Mouse (Mus musculus) mesoderm, embryonic 11.5 days (tissue): ENCODE measurements around the gene Atpaf2.
A peak's percentile ranks its signal among the peaks of the same experiment; 100 is the strongest.

Source experiments
- DNase-seq: peaks from one replicate; pipeline ENCODE4 v3.0.0-alpha.2; 2012; ENCODE audit warnings: low read depth, low spot score

Gene Atpaf2

DNA sequence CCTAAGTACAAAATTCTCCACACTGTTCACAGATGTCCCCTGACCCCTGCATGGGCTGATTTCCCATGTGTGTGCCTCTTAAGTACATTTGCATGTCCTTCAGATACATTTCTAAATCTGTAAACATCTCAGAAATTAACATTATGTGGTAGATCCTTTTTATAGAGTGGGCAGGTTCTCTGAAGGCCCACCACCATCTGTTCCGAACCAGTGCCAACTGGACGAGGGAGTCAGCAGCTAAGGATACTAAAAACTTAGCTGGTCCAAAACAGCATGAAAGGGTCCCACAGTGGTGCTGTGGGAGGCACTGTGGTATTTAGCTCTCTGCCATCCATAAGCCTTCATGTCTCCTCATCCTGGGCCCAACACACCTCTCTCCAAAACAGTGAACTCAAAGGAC is 21.1 kb downstream of the Atpaf2 start:
- DNase-seq = no peak

DNA sequence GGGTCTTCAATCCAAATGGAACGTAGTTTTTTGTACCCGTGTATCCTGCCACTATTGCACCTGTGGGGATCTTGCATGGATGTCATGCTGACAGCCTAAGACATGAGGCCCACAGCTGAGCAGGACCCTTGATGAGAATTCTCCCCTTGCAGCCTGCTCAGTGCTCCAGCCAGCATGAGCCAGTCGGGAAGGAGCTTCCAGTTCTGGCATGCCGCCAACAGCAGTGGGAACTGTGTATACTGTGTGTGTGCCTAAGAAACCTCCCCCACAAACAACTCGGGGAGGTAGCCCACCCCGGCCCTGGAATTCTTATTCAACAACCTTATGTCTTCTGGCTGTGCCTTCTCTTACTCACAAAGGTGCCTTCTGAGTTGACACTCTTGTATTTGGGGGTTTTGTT is 21.7 kb downstream of the Atpaf2 start:
- peak; percentile 12 for DNase-seq

DNA sequence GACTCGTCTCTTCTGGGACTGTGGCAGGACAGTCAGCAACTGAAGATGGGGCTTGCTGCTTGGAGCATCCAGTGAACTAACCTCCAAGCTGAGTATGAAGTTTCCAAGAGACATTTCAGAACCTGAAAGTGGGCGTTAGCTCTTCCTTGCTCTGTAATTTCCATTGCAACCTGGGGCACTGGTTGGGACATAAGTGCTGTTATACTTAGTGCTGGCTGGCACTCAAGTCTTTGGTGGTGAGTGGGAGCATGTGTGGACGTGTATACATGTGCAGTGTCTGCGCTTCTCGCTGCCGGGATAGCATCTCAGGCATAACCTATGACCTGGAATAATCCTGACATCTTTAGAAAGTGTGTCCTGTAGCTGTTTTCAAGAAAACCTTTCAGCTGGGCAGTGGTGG is 26.9 kb downstream of the Atpaf2 start:
- no peak for DNase-seq

DNA sequence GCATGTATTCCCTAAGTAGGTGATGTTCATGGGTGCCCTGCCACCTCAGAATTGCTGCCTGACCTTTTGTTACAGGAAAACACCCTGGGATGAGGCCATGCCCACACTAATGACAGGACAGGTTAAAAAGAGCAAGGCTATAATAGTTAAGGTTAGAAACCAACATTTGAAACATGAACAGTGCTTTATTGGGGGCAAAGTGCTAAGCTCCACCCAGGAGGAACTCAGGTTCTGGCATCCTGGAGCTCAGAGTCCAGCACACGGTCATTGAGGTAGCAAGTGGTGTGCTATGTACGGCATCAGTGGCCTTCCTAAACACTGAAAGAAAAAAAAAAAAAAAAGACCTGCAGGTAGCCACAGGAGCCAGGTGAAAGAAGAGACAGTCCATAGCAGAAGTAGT is 30.3 kb downstream of the Atpaf2 start:
- no peak for DNase-seq

DNA sequence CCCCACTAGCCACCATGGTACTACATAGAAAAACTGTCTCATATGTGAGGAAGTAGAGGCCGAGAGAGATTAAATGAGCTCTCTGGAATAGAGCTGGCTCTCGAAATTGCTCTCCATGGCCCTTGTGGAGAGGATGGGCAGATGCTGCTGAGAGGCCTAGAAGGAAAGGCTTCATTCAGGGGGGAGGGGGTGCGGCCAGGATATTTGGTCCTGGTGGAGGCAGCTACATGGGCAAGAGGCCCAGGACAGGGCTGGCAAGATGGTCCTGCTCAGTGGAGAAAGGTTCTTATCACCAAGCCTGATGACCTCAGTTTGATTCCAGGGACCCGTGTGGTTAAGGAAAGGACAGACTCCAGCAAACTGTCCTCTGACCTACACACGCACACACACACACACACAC is 32.3 kb downstream of the Atpaf2 start:
- DNase-seq = no peak

DNA sequence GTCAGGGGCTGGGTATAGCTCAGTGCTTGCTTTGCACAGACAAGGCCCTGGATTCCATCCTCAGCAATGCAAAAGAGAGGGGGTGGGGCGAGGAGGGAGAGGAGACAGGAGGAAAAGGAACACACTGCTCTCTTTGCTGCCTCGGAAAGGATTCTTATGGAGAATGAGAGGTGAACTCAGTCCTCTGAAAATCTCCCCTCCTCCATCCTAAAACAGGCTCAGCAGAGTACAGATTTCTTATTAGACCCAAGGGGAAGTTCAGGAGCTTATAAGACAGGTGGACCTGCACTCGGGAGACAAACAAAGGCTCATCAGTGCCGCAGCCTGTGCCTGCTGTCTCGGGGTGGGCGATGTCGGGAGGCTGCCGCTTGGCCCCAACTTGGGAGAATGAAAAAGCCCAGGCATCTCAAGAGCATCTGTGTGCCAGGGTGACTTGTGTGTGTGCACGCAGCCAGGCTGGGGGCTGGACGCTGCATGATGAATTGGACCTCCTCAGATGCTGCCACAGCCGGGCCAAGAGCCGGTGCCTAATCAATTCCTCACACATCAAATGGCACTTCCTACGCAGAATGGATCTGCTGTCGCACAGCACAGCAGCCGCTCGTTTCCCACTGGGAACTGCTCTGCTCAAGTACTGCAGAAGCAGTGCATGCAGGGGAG is 33.4 kb downstream of the Atpaf2 start:
- peak; percentile 61 for DNase-seq

DNA sequence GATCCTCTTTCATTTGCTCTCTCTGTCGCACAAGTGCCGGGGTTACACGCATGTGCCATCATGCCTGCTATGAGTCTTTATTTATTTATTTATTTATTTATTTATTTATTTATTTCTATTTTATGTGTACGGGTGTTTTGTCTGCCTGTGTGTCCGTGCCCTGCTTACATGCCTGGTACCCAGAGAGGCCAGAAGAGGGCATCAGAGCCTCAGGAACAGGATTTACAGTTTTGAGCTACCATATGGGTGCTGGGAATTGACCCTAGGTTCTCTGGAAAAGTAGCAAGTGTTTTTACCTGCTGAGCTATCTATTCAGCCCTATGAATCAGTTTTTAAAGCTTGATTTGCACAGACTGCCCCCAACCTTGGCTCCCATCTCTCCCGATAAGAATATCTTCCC is 34.7 kb downstream of the Atpaf2 start:
- no peak for DNase-seq

DNA sequence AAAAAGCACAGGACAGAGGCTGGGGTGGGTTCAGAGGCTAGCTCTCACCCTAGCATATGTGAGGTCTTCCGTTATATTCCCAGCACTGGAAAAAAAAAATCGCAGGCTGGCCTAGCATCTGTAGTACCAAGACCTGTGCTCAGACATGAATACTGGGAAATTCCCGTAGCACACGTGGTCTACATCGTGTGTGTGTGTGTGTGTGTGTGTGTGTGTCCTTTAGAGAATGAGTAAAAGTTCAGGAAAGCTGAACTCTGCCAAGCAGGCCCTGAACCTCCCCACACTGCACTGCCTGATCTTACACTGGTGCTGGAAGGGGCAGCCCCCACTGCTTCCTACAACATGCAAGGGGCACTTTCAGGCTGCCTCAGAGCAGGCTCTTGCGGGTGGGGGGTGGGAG is 43.8 kb downstream of the Atpaf2 start:
- DNase-seq = no peak

DNA sequence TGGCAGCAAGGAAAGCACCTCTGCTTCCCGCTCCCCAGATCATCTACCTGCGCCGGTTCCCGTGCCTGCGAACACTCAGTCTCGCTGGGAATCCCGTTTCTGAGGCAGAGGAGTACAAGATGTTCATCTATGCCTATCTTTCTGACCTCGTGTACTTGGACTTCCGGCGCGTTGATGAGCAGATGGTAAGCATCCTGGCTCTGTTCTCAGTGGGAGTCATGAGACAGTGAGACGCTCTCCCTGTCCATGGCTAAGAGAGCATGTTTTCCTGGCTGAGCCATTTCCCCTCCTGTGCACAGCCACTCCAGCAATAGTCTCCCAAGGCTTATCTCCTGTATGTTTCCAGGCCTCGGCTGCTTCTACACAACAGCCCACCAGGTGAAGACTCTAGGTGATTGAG is 47.8 kb downstream of the Atpaf2 start:
- no peak for DNase-seq

DNA sequence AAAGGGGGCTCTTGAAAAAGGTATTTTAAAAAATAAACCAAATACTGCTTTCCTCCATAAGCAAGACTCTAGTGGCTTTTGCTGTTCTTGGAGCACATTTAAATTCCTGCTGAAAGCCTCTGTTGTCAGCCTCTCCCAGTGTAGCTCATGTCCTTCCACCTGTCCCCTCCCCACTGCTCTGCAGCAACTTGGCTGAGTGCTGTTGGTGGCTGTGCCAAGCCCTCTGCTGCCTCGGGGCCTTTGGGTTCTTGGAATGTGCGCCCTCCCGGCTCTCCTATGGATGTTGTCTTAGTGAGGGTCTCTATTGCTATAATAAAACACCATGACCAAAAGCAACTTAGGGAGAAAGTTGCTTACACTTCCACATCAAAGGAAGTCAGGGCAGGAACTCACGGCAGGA is 48.8 kb downstream of the Atpaf2 start:
- no peak for DNase-seq

DNA sequence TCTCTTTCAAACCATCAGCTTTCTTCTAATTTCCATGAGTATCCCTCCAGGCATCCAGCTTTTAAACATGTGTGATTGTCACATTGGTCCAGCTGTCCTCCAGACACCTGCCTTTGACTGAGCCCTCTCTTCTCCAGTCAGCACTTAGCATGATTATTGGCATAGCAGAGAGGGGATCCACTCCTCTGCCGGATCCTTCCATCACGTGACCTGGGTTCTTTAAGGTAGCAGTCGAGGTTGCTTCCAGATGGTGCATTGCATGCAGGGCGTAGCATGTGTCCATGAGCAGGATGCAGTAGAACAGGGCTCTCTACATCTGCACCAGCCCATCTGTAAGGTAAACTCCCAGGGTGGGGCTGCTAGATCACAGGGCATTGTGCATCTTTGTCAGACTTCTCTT is 49.3 kb downstream of the Atpaf2 start:
- DNase-seq = no peak

DNA sequence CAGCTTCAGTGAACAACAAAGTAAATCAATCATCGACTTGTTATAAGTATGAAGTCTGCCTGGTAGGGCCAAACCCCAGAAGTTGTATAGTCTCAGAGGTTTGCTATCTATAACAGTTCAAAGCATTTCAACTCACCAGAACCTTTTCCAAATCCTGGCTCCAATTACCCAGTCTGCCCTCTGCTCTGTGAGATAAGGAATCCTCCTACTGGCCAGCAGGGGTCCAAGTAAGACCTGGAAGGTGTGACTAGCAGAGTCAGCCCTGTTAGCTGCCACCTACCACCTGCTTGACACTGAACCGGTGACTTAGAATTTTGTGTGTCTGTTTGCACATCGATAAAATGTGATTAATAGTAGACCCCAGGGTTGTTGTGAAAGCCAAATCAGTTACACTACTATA is 51.0 kb downstream of the Atpaf2 start:
- DNase-seq = no peak

DNA sequence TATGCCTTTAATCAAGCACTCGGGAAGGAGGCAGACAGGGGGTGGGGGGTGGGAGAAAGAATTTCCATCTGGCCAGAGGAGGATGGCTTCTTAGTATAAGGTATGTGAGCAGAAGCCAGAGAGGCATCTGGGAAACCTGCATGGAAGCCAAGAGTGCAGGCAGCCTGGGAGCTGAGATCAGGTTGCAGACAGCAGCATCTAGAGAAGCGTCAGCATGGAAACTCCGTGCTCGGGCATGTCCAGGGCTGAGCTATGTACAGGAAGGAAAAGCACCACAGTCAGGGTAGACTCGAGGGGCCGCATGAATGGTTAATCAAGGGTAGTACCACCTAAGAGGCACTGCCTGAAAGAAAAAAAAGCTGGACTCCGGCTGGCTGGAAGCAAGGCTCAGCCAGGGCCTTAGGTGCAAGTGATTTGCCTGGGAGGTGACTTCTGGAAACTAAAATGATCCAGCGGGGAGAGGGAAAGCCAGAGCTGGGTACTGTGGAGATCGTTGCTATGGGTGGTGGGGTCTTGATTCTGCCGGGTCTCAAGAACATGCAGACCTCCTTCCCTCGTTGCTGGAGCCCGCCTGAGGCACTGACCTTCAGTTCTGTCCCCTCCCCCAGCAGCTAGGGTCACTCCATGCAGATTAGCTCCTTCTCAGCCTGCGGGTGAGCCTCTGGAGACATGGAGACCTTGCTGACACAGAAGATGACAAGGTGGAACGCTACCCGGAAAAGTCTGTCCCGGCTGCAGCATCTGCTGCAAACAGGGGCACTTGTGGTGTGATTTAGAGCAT is 51.8 kb downstream of the Atpaf2 start:
- peak; percentile 30 for DNase-seq

DNA sequence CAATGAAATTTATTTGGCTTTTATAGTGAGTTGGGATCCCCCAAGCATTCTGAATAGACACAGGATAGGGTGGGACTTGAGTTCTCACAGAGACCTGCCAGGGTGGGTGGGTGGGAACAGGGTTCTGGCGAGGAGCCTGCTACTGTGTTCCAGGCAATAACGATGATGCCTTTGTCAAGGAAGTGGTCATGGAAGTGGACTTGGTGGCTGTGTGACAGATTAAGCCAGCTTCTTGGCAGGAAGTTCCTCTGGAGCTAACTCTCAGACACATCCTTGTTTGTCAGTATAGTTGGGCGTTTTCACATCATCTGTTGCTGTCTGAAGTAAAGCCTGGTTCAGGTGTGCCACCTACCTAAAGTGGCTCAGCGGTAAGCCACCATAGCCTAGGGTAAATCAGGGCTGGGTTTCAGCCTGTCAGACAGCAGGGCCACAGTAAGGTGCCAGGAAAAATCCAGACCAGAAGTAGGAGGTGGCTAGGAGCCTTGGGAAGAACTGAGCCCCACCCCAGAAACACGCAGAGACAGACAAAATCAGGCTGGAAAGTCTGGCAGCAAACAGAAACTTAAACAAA is 57.5 kb downstream of the Atpaf2 start:
- no peak for DNase-seq

DNA sequence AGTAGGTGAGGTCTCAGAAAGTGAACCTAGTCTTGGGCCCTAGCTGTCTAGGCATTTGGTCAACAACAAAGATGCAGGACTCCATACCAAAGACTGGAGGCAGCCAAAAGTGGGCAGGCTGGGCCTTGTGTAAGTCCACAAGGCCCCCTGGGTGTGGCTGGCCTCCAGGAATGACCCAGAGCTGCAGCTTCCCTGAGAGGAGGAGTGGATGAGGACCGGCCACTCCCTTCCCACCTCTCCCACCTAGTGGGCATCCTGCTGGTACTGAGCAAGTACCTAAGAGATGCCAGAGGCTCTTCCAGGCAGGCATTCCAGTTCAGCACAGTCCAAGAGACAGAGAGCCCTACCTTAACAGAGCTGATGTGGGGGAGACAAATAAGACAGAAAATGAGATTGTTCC is 58.3 kb downstream of the Atpaf2 start:
- DNase-seq = no peak

DNA sequence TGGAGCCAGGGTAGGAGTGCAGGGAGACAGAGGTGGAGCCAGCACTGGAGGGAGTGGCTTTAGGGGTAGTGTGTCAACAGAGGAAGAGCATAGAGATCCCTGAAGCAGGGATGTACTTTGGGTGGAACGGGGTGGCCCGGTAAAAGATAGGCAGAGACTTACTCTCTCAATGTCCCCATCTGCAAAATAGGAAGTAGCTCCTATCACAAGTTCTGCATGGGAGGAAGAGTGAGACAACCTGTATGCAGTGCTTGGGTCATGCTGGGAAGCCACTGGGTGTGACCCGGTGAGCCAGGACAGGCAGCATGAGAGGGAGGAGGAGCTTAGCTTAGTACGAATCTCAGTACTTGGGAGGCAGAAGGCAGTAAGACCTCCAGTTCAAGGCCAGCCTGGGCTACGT is 59.1 kb downstream of the Atpaf2 start:
- DNase-seq = no peak

DNA sequence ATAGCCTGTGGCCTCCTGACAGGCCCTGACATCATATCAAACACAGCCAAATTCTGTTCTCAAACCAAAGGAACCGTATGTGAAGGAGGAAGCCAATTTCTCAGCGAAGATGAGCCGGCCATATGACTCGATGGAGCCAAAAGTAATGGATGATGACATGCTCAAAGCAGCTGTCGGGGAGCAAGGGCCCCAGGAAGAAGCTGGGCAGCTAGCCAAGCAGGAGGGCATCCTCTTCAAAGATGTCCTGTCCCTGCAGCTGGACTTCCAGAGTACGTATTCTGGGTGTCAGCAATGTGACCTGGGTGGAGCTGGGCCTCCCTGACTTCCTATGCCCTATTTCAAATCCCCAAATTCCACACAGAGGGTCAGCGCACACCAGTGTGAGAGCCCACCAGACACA is 59.7 kb downstream of the Atpaf2 start:
- DNase-seq = no peak

DNA sequence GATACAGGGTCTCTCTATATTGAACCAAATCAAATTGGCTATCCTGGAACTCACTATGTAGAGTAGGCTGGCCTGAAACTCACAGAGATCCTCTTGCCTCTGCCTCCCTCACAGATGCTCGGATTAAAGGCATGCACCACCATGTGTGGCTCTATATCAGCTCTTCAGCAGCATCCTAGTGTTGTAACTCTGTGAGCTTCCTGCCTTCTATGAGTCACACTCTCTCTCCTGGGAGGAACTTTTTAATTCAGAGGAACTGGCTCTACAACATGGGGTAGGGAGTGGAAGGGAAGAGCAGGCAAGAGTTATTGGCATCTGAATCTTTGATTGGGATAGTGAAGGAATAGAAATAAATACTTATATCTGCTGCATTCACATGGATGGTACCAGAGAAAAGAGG is 61.1 kb downstream of the Atpaf2 start:
- no peak for DNase-seq

DNA sequence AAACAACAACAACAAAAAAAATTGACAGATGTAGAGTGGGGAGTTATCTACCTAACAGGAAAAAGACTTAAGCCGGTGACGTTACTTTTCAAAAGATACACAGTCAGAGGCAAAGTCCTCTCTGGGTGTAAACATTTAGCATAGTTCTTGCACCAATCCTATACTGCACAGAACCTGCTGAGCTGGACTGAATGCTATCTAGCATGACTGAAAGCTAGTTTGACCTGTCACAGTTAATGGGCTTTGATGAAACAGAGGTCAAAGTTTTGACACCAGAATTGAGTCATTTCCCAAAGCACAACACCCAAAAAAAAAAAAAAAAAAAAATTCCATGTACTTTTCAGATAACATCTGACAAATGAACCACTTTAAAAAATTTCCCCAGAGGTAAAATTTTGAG is 62.3 kb downstream of the Atpaf2 start:
- DNase-seq = no peak

DNA sequence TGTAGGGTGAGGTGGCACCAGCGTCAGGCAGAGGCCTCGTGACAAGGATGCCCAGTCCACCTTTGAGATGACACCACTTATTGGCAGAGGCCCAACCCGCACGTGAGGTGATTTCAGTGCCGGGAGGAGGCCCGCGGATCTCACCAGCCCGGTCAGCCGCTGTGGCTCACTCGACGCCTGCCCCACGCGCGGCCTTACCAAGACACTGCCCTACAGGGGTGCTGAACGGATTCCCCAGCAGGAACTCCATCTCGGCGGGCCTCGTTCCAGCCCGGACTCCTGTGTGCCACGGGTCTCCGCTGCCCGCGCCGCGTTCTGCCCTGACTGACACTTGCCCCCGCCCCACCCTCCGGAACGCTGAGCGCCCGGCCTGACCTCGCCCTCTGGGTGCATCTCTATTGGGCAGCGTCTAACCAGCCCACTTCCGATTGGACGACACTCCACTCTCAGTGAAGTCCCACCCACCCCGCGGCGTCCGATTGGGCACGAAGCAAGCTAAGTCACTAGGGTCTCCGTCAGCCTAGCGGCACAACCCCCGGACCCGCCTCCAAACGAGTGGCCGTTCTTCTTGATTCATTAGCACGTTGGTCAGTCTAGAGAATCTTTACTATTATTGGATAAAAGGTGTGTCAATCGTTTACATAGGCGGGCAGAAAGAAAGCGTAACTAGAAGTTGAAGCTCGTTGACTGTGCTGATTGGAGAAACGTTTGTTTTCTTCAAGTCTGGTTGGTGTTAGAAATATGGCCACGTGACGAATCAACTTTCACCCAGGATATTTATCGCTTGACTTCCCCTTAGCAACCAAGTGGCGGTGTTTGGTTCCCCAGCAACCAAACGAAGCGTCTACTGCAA is 65.5 kb downstream of the Atpaf2 start, which contains the start of the genes Tom1l2 and Drc3:
Tom1l2 (minus strand) TSS at position 347 of the 853 bp plus-strand sequence.
Drc3 (plus strand) TSS at position 771 of the 853 bp plus-strand sequence.
- DNase-seq = peak; percentile 99

DNA sequence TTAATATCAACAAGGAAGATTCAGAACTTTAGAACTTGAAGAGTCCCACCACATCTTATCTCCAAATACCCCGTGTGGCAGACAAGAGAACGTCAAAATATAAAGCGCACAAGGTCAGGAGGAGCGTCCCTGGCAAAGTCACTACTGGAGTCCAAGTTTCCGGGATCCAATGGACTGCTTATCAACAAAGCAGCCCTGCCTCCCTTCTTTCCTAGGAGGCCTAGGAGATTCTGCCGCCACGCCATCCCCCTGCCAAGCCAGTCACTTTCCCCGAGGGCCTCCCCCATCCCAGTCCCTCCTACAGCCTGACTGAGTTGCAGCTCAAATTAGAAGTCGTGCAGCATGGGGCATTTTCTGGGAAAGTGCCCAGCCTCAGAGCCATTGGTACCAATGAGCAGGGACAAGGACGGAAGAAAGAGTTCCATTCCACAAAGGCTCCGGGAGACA is 66.3 kb downstream of the Atpaf2 start:
- no peak for DNase-seq

DNA sequence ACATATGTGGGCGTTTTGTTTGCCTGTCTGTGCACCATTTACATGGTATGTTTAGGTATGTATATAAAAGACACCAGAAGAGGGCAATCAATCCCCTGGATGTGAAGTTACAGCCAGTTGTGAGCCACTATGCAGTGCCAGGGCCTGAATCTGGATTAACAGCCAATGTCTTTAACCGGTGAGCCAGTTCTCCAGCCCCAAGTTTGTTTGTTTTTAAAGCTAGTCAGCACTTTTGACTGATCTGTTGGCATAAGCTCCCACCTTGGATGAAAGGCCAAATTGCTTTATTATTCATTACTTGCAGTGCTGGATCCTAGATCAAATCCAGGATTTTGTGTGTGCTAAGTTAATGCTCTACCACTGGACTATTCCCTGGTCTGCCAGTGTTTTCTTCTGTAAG is 66.9 kb downstream of the Atpaf2 start:
- no peak for DNase-seq
